Mouse (Mus musculus): Measurements from ENCODE around the gene Map2. TPM values are rescaled to one million over a fixed set of nuclear protein-coding genes. Genes with fewer than 3 reads are reported as not detected.

The Map2 gene
- total RNA-seq, 1 experiment = 1.8 TPM

GRCm38 (mm10) chr1:66148825-66149514, 26.1 kb upstream of the Map2 start:
- TF ChIP-seq ZC3H11A (IDR thresholded peaks at IDR 0.05; ENCODE audit: borderline replicate concordance, low read depth, low read length) (no peak), MAFK (IDR thresholded peaks at IDR 0.05; ENCODE audit: insufficient read depth, low read depth, low read length) (no peak), HCFC1 (IDR thresholded peaks at IDR 0.05; ENCODE audit: borderline replicate concordance, insufficient read depth, low read length) (no peak), CHD2 (IDR thresholded peaks at IDR 0.05; ENCODE audit: low read depth, low read length) (no peak), ZNF384 (IDR thresholded peaks at IDR 0.05; ENCODE audit: low read depth, low read length) (no peak)
- in situ Hi-C loops (cut with MboI; ENCODE audit: low sequenced_read_pairs in 2 of 2, unreplicated experiment in 2 of 2) = no loop called here
- DNase-seq (ENCODE audit: low read depth, low spot score) = no peak

DNA sequence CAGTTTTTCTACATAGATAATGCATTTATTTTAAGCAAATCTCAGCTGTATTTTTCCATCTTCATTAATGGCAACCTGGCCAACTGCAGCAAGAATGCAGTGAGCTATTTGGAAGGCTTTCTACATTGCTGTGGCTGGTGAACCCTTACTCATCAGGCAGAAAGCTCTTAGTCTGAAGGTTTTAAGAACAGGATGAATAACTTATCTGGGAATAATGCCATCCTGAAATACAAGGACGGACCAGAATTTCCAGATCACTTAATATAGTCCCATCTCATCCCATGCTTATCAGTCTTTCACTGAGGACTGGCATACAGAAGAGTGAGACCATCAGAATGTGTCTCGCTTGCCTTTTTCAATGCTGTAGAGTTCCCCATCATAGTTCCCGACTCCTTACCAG, 24.3 kb upstream of the Map2 start:
- Histone ChIP-seq H3K36me3 (ENCODE audit: control insufficient read depth, insufficient read depth, low read length, poor library complexity, severe bottlenecking) (no peaks in the 10 kb centered on the region), H3K9ac (ENCODE audit: insufficient read depth, low read depth, low read length, poor library complexity, severe bottlenecking) (no peak overlapping the region), H3K4me3 (ENCODE audit: insufficient read depth in 1 of 2, low read depth in 1 of 2, low read length in 2 of 2, poor library complexity in 1 of 2, severe bottlenecking in 1 of 2) (no peak overlapping the region), H3K27ac (ENCODE audit: insufficient read depth, low read depth, low read length, poor library complexity, severe bottlenecking) (no peak overlapping the region), H3K4me1 (ENCODE audit: control insufficient read depth in 2 of 2, insufficient read depth in 2 of 2, low read length in 2 of 2, poor library complexity in 1 of 2) (no peaks in the 10 kb centered on the region), H3K9me3 (ENCODE audit: control insufficient read depth, insufficient read depth, low read depth, low read length) (no peaks in the 10 kb centered on the region; the same call in 1 of the 2 replicates)
- TF ChIP-seq ZC3H11A (IDR thresholded peaks at IDR 0.05; ENCODE audit: borderline replicate concordance, low read depth, low read length) (no peak), ZNF384 (IDR thresholded peaks at IDR 0.05; ENCODE audit: low read depth, low read length) (no peak), CHD2 (IDR thresholded peaks at IDR 0.05; ENCODE audit: low read depth, low read length) (no peak), MAFK (IDR thresholded peaks at IDR 0.05; ENCODE audit: insufficient read depth, low read depth, low read length) (no peak), HCFC1 (IDR thresholded peaks at IDR 0.05; ENCODE audit: borderline replicate concordance, insufficient read depth, low read length) (no peak)
- in situ Hi-C loops (cut with MboI; ENCODE audit: low sequenced_read_pairs in 2 of 2, unreplicated experiment in 2 of 2) = no loop called here
- no peak for DNase-seq (ENCODE audit: low read depth, low spot score)

More at GRCm38 (mm10) chr1:66148825-66149514, 26.1 kb upstream of the Map2 start:
- Histone ChIP-seq H3K9ac (ENCODE audit: insufficient read depth, low read depth, low read length, poor library complexity, severe bottlenecking) (no peak overlapping the region), H3K36me3 (ENCODE audit: control insufficient read depth, insufficient read depth, low read length, poor library complexity, severe bottlenecking) (no peaks in the 10 kb centered on the region), H3K4me1 (ENCODE audit: control insufficient read depth in 2 of 2, insufficient read depth in 2 of 2, low read length in 2 of 2, poor library complexity in 1 of 2) (no peaks in the 10 kb centered on the region), H3K27ac (ENCODE audit: insufficient read depth, low read depth, low read length, poor library complexity, severe bottlenecking) (no peak overlapping the region), H3K9me3 (ENCODE audit: control insufficient read depth, insufficient read depth, low read depth, low read length) (no peaks in the 10 kb centered on the region; the same call in 1 of the 2 replicates), H3K4me3 (ENCODE audit: insufficient read depth in 1 of 2, low read depth in 1 of 2, low read length in 2 of 2, poor library complexity in 1 of 2, severe bottlenecking in 1 of 2) (no peak overlapping the region)

- DNase-seq (ENCODE audit: low read depth, low spot score) = no peak
- TF ChIP-seq MAFK (IDR thresholded peaks at IDR 0.05; ENCODE audit: insufficient read depth, low read depth, low read length) = no peak
- TF ChIP-seq ZNF384 (IDR thresholded peaks at IDR 0.05; ENCODE audit: low read depth, low read length) = no peak
- TF ChIP-seq CHD2 (IDR thresholded peaks at IDR 0.05; ENCODE audit: low read depth, low read length) = no peak
- no peak for TF ChIP-seq ZC3H11A (IDR thresholded peaks at IDR 0.05; ENCODE audit: borderline replicate concordance, low read depth, low read length)
- TF ChIP-seq HCFC1 (IDR thresholded peaks at IDR 0.05; ENCODE audit: borderline replicate concordance, insufficient read depth, low read length) = no peak
- Histone ChIP-seq H3K36me3 (ENCODE audit: control insufficient read depth, insufficient read depth, low read length, poor library complexity, severe bottlenecking) (no peaks in the 10 kb centered on the region), H3K9ac (ENCODE audit: insufficient read depth, low read depth, low read length, poor library complexity, severe bottlenecking) (no peak overlapping the region), H3K27ac (ENCODE audit: insufficient read depth, low read depth, low read length, poor library complexity, severe bottlenecking) (no peak overlapping the region), H3K4me3 (ENCODE audit: insufficient read depth in 1 of 2, low read depth in 1 of 2, low read length in 2 of 2, poor library complexity in 1 of 2, severe bottlenecking in 1 of 2) (no peak overlapping the region), H3K9me3 (ENCODE audit: control insufficient read depth, insufficient read depth, low read depth, low read length) (no peaks in the 10 kb centered on the region), H3K4me1 (ENCODE audit: control insufficient read depth in 2 of 2, insufficient read depth in 2 of 2, low read length in 2 of 2, poor library complexity in 1 of 2) (no peaks in the 10 kb centered on the region)
- in situ Hi-C loops (cut with MboI; ENCODE audit: low sequenced_read_pairs in 2 of 2, unreplicated experiment in 2 of 2) = no loop called here
Observed at GRCm38 (mm10) chr1:66157135-66157534, 17.9 kb upstream of the Map2 start.

DNA sequence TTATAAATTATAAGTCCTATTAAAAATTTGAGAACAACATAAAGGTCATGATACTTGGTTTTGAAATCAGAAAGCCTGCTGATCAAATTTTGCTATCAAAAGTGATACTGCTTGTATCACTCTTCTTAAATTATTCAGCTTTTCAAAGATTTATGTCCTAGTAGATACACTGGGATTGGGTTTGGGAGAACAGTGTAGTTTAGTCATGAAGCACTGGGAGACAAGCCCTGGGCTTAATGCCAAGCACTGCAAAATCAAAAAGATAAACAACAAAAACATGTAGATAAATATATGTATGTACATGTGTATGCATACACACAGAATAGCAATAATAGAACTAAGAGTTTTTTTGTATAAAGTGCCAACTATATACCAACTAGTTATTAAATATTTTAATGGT, 17.5 kb upstream of the Map2 start:
- Histone ChIP-seq H3K9me3 (ENCODE audit: control insufficient read depth, insufficient read depth, low read depth, low read length) (no peaks in the 10 kb centered on the region), H3K4me3 (ENCODE audit: insufficient read depth in 1 of 2, low read depth in 1 of 2, low read length in 2 of 2, poor library complexity in 1 of 2, severe bottlenecking in 1 of 2) (no peak overlapping the region), H3K4me1 (ENCODE audit: control insufficient read depth in 2 of 2, insufficient read depth in 2 of 2, low read length in 2 of 2, poor library complexity in 1 of 2) (no peaks in the 10 kb centered on the region), H3K36me3 (ENCODE audit: control insufficient read depth, insufficient read depth, low read length, poor library complexity, severe bottlenecking) (no peaks in the 10 kb centered on the region), H3K27ac (ENCODE audit: insufficient read depth, low read depth, low read length, poor library complexity, severe bottlenecking) (no peak overlapping the region), H3K9ac (ENCODE audit: insufficient read depth, low read depth, low read length, poor library complexity, severe bottlenecking) (no peak overlapping the region)
- in situ Hi-C loops (cut with MboI; ENCODE audit: low sequenced_read_pairs in 2 of 2, unreplicated experiment in 2 of 2) = no loop called here
- TF ChIP-seq MAFK (IDR thresholded peaks at IDR 0.05; ENCODE audit: insufficient read depth, low read depth, low read length) (no peak), ZC3H11A (IDR thresholded peaks at IDR 0.05; ENCODE audit: borderline replicate concordance, low read depth, low read length) (no peak), HCFC1 (IDR thresholded peaks at IDR 0.05; ENCODE audit: borderline replicate concordance, insufficient read depth, low read length) (no peak), ZNF384 (IDR thresholded peaks at IDR 0.05; ENCODE audit: low read depth, low read length) (no peak), CHD2 (IDR thresholded peaks at IDR 0.05; ENCODE audit: low read depth, low read length) (no peak)
- DNase-seq (ENCODE audit: low read depth, low spot score) = no peak

All from ES-E14 (cell line).